Mouse (Mus musculus): Measurements from ENCODE around the gene Wdr27.

GRCm38 (mm10) chr17:14799243-14799642 lies 143.7 kb downstream of the Wdr27 start:
- TF ChIP-seq CTCF (IDR thresholded peaks at IDR 0.05; ENCODE audit: extremely low read depth, insufficient read length, insufficient replicate concordance, low read depth, low read length) (no peak), POLR2A (IDR thresholded peaks at IDR 0.05; ENCODE audit: low read depth, low read length) (no peak)

Measured in small intestine, adult 2 months (tissue).